Mouse (Mus musculus) stomach, postnatal 0 days (tissue): Measurements from ENCODE around the gene Fam172a. TPM values are rescaled to one million over a fixed set of nuclear protein-coding genes. Genes with fewer than 3 reads are reported as not detected.

Experiments used
- ATAC-seq: fragments of 200-750 bp; cut with Nextera tagmentation; 2 replicates; pipeline ENCODE4 v1.8.0; 2017; ENCODE audit not compliant: low FRiP score, low TSS enrichment
- DNase-seq: peaks from one replicate; pipeline ENCODE4 v3.0.0-alpha.2; 2016; ENCODE audit warnings: low spot score
- H3K27ac ChIP-seq: fragments of 300-500 bp; sonication (generic); replicated peaks from 2 replicates; pipeline ENCODE4 v1.5.1; 2014; ENCODE audit warnings: mild to moderate bottlenecking, control low read depth
- H3K27me3 ChIP-seq: fragments of 300-500 bp; sonication (generic); 2 replicates; pipeline ENCODE4 v1.6.1; 2014; ENCODE audit warnings: low read length; ENCODE audit not compliant: control insufficient read depth, insufficient read depth
- H3K36me3 ChIP-seq: fragments of 300-500 bp; sonication (generic); 2 replicates; pipeline ENCODE4 v1.6.1; 2014; ENCODE audit warnings: low read length, mixed read lengths; ENCODE audit not compliant: control insufficient read depth, insufficient read depth
- H3K4me1 ChIP-seq: fragments of 300-500 bp; sonication (generic); replicated peaks from 2 replicates; pipeline ENCODE4 v1.6.1; 2014; ENCODE audit warnings: antibody characterized with exemption; ENCODE audit not compliant: control insufficient read depth, insufficient read depth
- H3K4me2 ChIP-seq: fragments of 300-500 bp; sonication (generic); replicated peaks from 2 replicates; pipeline ENCODE4 v1.6.1; 2014; ENCODE audit warnings: low read depth, mild to moderate bottlenecking, control low read depth, moderate library complexity
- H3K4me3 ChIP-seq: fragments of 300-500 bp; sonication (generic); 2 replicates; pipeline ENCODE4 v1.5.1; 2014; ENCODE audit warnings: low read depth, low read length, control low read depth
- H3K9ac ChIP-seq: fragments of 300-500 bp; sonication (generic); 2 replicates; pipeline ENCODE4 v1.6.1; 2014; ENCODE audit warnings: mild to moderate bottlenecking, low read length, control low read depth, mixed read lengths
- H3K9me3 ChIP-seq: fragments of 300-500 bp; sonication (generic); 2 replicates; pipeline ENCODE4 v1.6.1; 2016; ENCODE audit warnings: low read length; ENCODE audit not compliant: control insufficient read depth
- CTCF ChIP-seq: IDR thresholded peaks from 2 replicates; pipeline ENCODE4 v1.5.1; 2016; ENCODE audit warnings: antibody characterized with exemption, low read depth, mild to moderate bottlenecking, moderate library complexity
- EP300 ChIP-seq: optimal IDR thresholded peaks from 2 replicates; pipeline ENCODE3; 2016; ENCODE audit warnings: antibody characterized with exemption
- WGBS: fragments of 180-500 bp; shearing (Covaris S2); extraction: QIAGEN DNeasy Blood & Tissue Kit; methylation state at CpG from one replicate; pipeline ENCODE4 v1.1.7; 2014; 5-methylcytosine and 5-hydroxymethylcytosine counted together
- polyA plus RNA-seq: library from polyadenylated mRNA; unstranded; fragments of >200 nt; fragmentation: Nextera tagmentation; extraction: Ambion mirVana; gene quantifications from 2 replicates; pipeline ENCODE4 v1.2.1, GENCODE M21; 2015

The Fam172a gene
- polyA plus RNA-seq, 1 experiment from 2014 or later: 19.8 TPM

DNA sequence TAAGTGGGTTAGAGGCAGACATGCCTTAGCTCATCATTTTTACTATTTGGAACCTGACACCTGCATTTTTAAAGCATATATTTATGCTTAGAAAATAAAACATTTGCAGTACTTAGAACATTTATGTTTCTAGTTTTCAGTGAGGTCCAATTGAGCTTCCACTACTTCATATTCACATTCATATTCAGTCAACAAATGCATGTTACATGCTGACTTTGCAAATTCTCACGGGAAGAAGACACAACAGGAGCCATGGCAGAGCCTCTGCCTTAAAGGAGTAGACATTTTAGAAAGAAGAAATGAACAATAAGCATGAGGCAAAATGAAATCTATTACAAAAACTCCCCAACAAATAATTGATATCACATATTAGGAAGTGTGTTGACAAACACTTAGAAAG lies 416.9 kb downstream of the Fam172a start:
- H3K36me3 ChIP-seq: no peaks in the 10 kb centered on the region
- 78% methylated on average over 1 of the region's 1 CpGs for WGBS
- H3K27me3 ChIP-seq: no peaks in the 10 kb centered on the region
- H3K4me1 ChIP-seq: no peaks in the 10 kb centered on the region
- no peak for DNase-seq
- H3K4me2 ChIP-seq: no peak overlapping the region
- TF ChIP-seq EP300: no peak
- ATAC-seq: no peak
- H3K4me3 ChIP-seq: no peak overlapping the region
- H3K27ac ChIP-seq: no peak overlapping the region
- H3K9me3 ChIP-seq: no peaks in the 10 kb centered on the region
- no peak overlapping the region for H3K9ac ChIP-seq

DNA sequence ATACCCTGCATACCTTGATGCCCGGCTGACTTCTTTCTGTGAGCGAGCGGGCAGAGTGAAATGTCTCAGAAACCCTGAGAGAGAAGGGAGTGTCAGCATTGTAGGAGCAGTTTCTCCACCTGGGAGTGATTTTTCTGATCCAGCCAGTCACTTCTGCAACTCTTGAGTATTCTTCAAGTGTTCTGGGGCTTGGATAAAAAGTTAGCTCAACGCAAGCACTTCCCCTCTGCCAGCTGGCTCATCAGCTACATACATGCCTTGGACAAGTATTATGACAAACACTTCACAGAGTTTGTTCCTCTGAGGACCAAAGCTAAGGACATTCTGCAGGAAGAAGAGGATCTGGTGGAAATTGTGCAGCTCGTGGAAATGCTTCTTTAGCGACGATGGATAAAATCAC lies 420.2 kb downstream of the Fam172a start:
- Histone ChIP-seq H3K4me2 (no peak overlapping the region), H3K4me3 (no peak overlapping the region), H3K9ac (no peak overlapping the region), H3K9me3 (no peaks in the 10 kb centered on the region), H3K27ac (no peak overlapping the region), H3K36me3 (no peaks in the 10 kb centered on the region), H3K27me3 (no peaks in the 10 kb centered on the region), H3K4me1 (no peaks in the 10 kb centered on the region)
- no peak for DNase-seq
- no peak for ATAC-seq
- 91% methylated on average over 7 of the region's 7 CpGs for WGBS
- TF ChIP-seq EP300 (no peak), CTCF (no peak)

DNA sequence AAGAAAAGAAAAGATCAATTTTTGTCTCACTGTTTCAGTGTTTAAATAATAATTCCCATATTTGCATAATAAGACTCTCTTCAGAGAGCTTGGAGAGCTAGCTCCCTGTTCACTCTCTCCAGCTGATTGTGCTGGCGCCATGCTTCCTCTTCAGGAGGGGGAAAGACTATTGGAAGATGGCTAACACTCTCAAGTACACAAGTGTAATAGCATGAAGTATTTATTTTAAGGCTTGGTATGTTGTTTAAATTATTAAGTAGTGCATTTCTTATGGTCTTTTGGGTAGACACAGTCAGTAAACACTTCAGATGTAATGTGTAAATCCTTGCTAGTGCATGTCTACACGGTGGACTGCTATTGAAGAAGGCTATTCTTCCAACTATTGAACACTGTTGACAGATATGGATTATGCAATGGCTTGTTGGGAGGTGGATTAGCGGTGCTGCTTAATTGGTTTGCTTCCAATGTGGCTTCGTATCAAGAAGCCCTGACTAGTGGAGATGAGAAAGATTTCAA lies 422.1 kb downstream of the Fam172a start:
- no peaks in the 10 kb centered on the region for H3K36me3 ChIP-seq
- H3K27ac ChIP-seq: no peak overlapping the region
- no peaks in the 10 kb centered on the region for H3K9me3 ChIP-seq
- H3K27me3 ChIP-seq: no peaks in the 10 kb centered on the region
- H3K4me2 ChIP-seq: no peak overlapping the region
- no peak overlapping the region for H3K4me3 ChIP-seq
- TF ChIP-seq CTCF (no peak), EP300 (no peak)
- DNase-seq (no peak), ATAC-seq (no peak)
- no peaks in the 10 kb centered on the region for H3K4me1 ChIP-seq
- WGBS: 79% methylated on average over 4 of the region's 4 CpGs
- no peak overlapping the region for H3K9ac ChIP-seq

DNA sequence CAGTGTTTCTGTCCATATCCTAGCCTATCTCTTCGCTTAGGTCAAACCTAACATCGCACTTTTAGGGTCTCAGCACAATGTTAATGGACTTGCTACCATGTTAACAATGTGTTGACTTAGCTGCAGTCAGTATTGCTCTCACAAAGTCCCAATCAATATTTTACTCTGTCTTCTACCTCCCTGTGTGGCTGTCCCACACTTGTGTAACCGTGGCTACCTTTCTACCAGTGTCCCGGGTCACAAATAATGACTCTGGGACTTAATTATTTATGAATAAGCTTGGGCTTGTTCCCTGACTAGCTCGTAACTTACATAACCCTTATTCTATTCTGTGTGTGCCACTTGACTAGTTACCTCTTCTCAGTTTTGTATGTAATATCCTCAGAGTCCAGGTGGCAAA lies 455.6 kb downstream of the Fam172a start:
- H3K27ac ChIP-seq: no peak overlapping the region
- no peaks in the 10 kb centered on the region for H3K4me1 ChIP-seq
- H3K36me3 ChIP-seq: no peaks in the 10 kb centered on the region
- no peak overlapping the region for H3K9ac ChIP-seq
- H3K4me2 ChIP-seq: no peak overlapping the region
- WGBS: 73% methylated on average over 5 of the region's 5 CpGs
- H3K9me3 ChIP-seq: no peaks in the 10 kb centered on the region
- no peak overlapping the region for H3K4me3 ChIP-seq
- no peak for DNase-seq
- no peaks in the 10 kb centered on the region for H3K27me3 ChIP-seq
- TF ChIP-seq CTCF (no peak), EP300 (no peak)
- ATAC-seq: no peak

DNA sequence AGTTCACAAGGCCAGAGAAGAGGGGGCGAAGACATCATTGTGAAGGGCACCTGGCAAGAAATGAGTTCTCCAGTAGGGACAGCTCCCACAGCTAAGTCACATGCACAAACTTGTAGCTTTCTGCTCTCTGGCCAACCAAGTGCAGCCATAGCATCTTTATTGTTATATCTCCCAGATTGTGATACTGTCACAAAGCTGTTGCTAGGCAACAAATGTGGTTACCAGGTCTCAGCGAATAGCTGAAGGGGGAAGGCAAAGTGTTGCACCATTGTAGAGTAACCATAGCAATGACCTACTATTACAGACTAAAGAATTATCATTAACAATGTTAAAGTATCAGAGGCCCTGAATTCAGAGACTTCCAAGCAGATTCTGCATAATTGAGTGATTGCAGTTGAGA lies 460.3 kb downstream of the Fam172a start:
- Histone ChIP-seq H3K4me1 (no peaks in the 10 kb centered on the region), H3K9me3 (no peaks in the 10 kb centered on the region), H3K4me2 (no peak overlapping the region), H3K27me3 (no peaks in the 10 kb centered on the region), H3K4me3 (no peak overlapping the region), H3K36me3 (no peaks in the 10 kb centered on the region), H3K27ac (no peak overlapping the region), H3K9ac (no peak overlapping the region)
- DNase-seq: no peak
- WGBS: 59% methylated on average over 2 of the region's 2 CpGs
- no peak for ATAC-seq
- TF ChIP-seq CTCF (no peak), EP300 (no peak)

DNA sequence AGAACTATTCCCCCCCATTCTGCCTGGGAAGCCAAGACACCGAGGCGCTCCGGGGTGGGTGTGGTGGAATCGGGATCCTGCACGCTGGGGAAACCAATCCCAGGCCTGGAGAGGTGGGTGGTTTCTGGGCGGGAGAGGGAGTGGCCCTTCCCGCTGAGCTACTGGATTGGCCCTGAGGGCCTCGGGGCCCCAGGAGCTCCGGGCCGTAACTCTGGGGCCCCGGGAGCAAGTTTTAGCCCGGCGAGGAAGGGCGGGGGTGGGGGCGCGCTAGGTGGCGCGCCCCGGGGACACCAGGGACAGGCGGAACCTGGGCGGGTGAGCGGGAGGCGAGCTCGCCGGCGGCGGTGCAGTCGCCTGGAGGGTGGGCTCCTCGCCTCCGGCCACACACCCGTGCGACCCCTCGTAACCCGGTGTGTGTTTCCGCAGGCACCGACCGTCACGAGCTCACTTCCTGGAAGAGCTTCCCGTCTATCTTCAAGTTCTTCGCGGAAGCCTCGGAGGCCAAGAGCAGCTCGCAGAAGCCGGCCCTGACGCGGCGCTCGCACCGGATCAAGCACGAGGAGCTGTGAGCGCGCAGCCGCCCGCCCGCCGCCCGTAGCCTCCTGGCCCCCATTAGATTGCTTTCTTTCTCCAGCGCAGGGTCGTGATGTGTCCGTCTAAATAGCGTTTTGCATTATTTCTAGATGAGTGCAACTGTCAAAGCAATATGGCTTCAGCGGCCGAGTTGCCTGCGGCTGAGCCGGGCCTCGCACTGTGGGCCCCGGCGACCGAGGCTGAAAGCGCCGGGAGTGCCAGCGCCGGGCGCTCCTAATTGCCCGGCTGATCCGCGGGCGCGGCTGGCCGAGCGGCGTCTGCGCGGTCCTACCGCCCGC lies 461.5 kb downstream of the Fam172a start:
- Histone ChIP-seq H3K27me3 (no peaks in the 10 kb centered on the region), H3K9ac (peak overlapping the region; percentile 66), H3K9me3 (no peaks in the 10 kb centered on the region), H3K27ac (no peak overlapping the region; the same call in 1 of the 2 replicates), H3K4me1 (no peaks in the 10 kb centered on the region), H3K4me2 (peak overlapping the region; percentile 99), H3K4me3 (peak overlapping the region; percentile 62), H3K36me3 (no peaks in the 10 kb centered on the region)
- TF ChIP-seq EP300 (no peak), CTCF (peak; percentile 52)
- under 1% methylated on average over 72 of the region's 86 CpGs for WGBS
- DNase-seq: peak; percentile 84
- ATAC-seq: peak; percentile 99
